8 mouse cellular contexts compared by ENCODE assay signal in the genomic region with DNA sequence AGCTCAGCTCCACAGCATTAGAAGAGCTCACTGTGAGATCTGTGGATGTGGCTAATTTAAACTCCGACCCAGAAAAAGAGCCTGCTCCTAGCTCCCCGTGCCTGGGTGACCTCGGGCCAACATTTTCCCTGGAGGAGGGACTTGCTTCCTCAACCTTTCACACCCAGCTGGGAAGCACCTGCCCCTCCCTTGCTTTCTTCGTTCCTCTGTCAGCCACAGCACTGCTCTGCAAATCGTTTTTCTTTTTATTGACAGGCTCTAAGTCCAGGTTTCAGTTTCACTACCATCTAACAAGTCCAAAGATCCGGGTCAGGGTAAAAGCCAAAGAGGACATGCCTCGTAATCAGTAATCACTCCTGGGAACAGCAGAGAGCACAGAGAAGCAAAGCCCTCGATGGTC.
DNase-seq lines count a peak whose midpoint lies in the region; ATAC-seq and TF ChIP-seq lines count a peak whose summit lies in the region.

No protein-coding gene starts in this region.

- H3K27me3 ChIP-seq in hindbrain, postnatal 0 days (ENCODE audit: insufficient read depth, low read length), result no peaks in the 10 kb centered on the region
- H3K27me3 ChIP-seq in hindbrain, embryonic 16.5 days (replicated peaks; ENCODE audit: control insufficient read depth, insufficient read depth, low read length), result no peaks in the 10 kb centered on the region
- no peaks in the 10 kb centered on the region for H3K27me3 ChIP-seq in kidney, embryonic 15.5 days
- no peaks in the 10 kb centered on the region for H3K27me3 ChIP-seq in neural tube, embryonic 12.5 days (replicated peaks)
- H3K27me3 ChIP-seq in forebrain, embryonic 15.5 days, result no peaks in the 10 kb centered on the region
- no peaks in the 10 kb centered on the region for H3K27me3 ChIP-seq in forebrain, embryonic 11.5 days (ENCODE audit: control insufficient read depth, insufficient read depth, low read length)

- no peak overlapping the region for H3K9ac ChIP-seq in hindbrain, postnatal 0 days (replicated peaks; ENCODE audit: low read length)
- H3K9ac ChIP-seq in hindbrain, embryonic 16.5 days (ENCODE audit: low read depth, low read length), result no peak overlapping the region
- H3K9ac ChIP-seq in kidney, embryonic 15.5 days, result no peak overlapping the region
- no peak overlapping the region for H3K9ac ChIP-seq in neural tube, embryonic 12.5 days
- H3K9ac ChIP-seq in forebrain, embryonic 15.5 days (replicated peaks), result no peak overlapping the region
- no peak overlapping the region for H3K9ac ChIP-seq in forebrain, embryonic 11.5 days (ENCODE audit: low read length)

- no peak for DNase-seq in hindbrain, postnatal 0 days (ENCODE audit: low spot score)
- peak; percentile 49 to 62 for DNase-seq in heart, adult 18-20 months
- no peak for DNase-seq in forebrain, embryonic 11.5 days (ENCODE audit: low spot score)

- TF ChIP-seq CTCF in hindbrain, postnatal 0 days (IDR thresholded peaks at IDR 0.05; ENCODE audit: low read depth), result no peak

- no peak overlapping the region for H3K4me2 ChIP-seq in hindbrain, postnatal 0 days (ENCODE audit: low read depth, low read length)
- no peak overlapping the region for H3K4me2 ChIP-seq in hindbrain, embryonic 16.5 days (ENCODE audit: low read length)
- peak overlapping the region; percentile 24 for H3K4me2 ChIP-seq in kidney, embryonic 15.5 days
- peak overlapping the region; percentile 13; the same call in 1 of the 2 replicates for H3K4me2 ChIP-seq in neural tube, embryonic 12.5 days (replicated peaks)
- H3K4me2 ChIP-seq in forebrain, embryonic 15.5 days (replicated peaks), result no peak overlapping the region
- no peak overlapping the region for H3K4me2 ChIP-seq in forebrain, embryonic 11.5 days (ENCODE audit: low read depth, low read length, severe bottlenecking)

- H3K27ac ChIP-seq in hindbrain, postnatal 0 days, result 0 out of 2 replicates have a peak overlapping the region, but pooled peaks have one; percentile 8
- H3K27ac ChIP-seq in hindbrain, embryonic 16.5 days (ENCODE audit: low read depth, low read length), result no peak overlapping the region
- H3K27ac ChIP-seq in kidney, embryonic 15.5 days, result no peak overlapping the region
- no peak overlapping the region for H3K27ac ChIP-seq in neural tube, embryonic 12.5 days
- no peak overlapping the region for H3K27ac ChIP-seq in forebrain, embryonic 15.5 days (replicated peaks)
- no peak overlapping the region for H3K27ac ChIP-seq in forebrain, embryonic 11.5 days (ENCODE audit: low read depth, low read length)

- H3K36me3 ChIP-seq in hindbrain, postnatal 0 days (ENCODE audit: insufficient read depth, low read length), result no peaks in the 10 kb centered on the region
- H3K36me3 ChIP-seq in hindbrain, embryonic 16.5 days (ENCODE audit: control insufficient read depth, insufficient read depth, low read length), result no peaks in the 10 kb centered on the region
- no peaks in the 10 kb centered on the region for H3K36me3 ChIP-seq in kidney, embryonic 15.5 days
- H3K36me3 ChIP-seq in neural tube, embryonic 12.5 days, result no peaks in the 10 kb centered on the region
- no peaks in the 10 kb centered on the region for H3K36me3 ChIP-seq in forebrain, embryonic 15.5 days
- no peaks in the 10 kb centered on the region for H3K36me3 ChIP-seq in forebrain, embryonic 11.5 days (ENCODE audit: control insufficient read depth, insufficient read depth, low read length)

- H3K4me3 ChIP-seq in hindbrain, postnatal 0 days (ENCODE audit: low read length), result no peak overlapping the region
- H3K4me3 ChIP-seq in hindbrain, embryonic 16.5 days (ENCODE audit: low read length), result no peak overlapping the region
- H3K4me3 ChIP-seq in kidney, embryonic 15.5 days (replicated peaks), result no peak overlapping the region
- no peak overlapping the region for H3K4me3 ChIP-seq in neural tube, embryonic 12.5 days
- H3K4me3 ChIP-seq in forebrain, embryonic 15.5 days, result no peak overlapping the region
- H3K4me3 ChIP-seq in forebrain, embryonic 11.5 days (ENCODE audit: low read depth, low read length), result no peak overlapping the region

- 41% methylated on average over 8 of the region's 8 CpGs for WGBS in hindbrain, postnatal 0 days
- WGBS in hindbrain, embryonic 16.5 days, result 51% methylated on average over 8 of the region's 8 CpGs
- 9% methylated on average over 8 of the region's 8 CpGs for WGBS in kidney, embryonic 15.5 days
- 41% methylated on average over 8 of the region's 8 CpGs for WGBS in neural tube, embryonic 12.5 days
- 70% methylated on average over 8 of the region's 8 CpGs for WGBS in forebrain, embryonic 15.5 days
- WGBS in forebrain, embryonic 11.5 days, result 57% methylated on average over 8 of the region's 8 CpGs

- 0 out of 2 replicates have a peak, but pooled peaks cover 6% of the 10 kb centered on the region for H3K4me1 ChIP-seq in hindbrain, postnatal 0 days (ENCODE audit: insufficient read depth, low read length)
- H3K4me1 ChIP-seq in hindbrain, embryonic 16.5 days (ENCODE audit: control insufficient read depth, insufficient read depth, low read depth, low read length), result peaks cover 4% of the 10 kb centered on the region; the same call in 1 of the 2 replicates
- H3K4me1 ChIP-seq in kidney, embryonic 15.5 days, result peaks cover 19% of the 10 kb centered on the region
- peaks cover 18% of the 10 kb centered on the region for H3K4me1 ChIP-seq in neural tube, embryonic 12.5 days
- H3K4me1 ChIP-seq in forebrain, embryonic 15.5 days, result peaks cover 12% of the 10 kb centered on the region
- H3K4me1 ChIP-seq in forebrain, embryonic 11.5 days (replicated peaks; ENCODE audit: control insufficient read depth, insufficient read depth, low read length), result peaks cover 6% of the 10 kb centered on the region; the same call in 1 of the 2 replicates

- ATAC-seq in hindbrain, postnatal 0 days, result no peak
- no peak for ATAC-seq in hindbrain, embryonic 16.5 days
- ATAC-seq in kidney, embryonic 15.5 days (replicated peaks; ENCODE audit: low FRiP score), result peak; percentile 35; the same call in 1 of the 2 replicates
- no peak for ATAC-seq in neural tube, embryonic 12.5 days (ENCODE audit: low FRiP score, low read depth)
- ATAC-seq in forebrain, embryonic 15.5 days (replicated peaks), result no peak
- no peak for ATAC-seq in erythroblast, adult 5-6 weeks (replicated peaks; ENCODE audit: low FRiP score, poor library complexity, severe bottlenecking)
- no peak for ATAC-seq in forebrain, embryonic 11.5 days (replicated peaks; ENCODE audit: low FRiP score)

- no peaks in the 10 kb centered on the region for H3K9me3 ChIP-seq in hindbrain, postnatal 0 days (ENCODE audit: low read length)
- H3K9me3 ChIP-seq in hindbrain, embryonic 16.5 days (ENCODE audit: control insufficient read depth, low read length), result no peaks in the 10 kb centered on the region
- H3K9me3 ChIP-seq in kidney, embryonic 15.5 days (replicated peaks), result no peaks in the 10 kb centered on the region
- H3K9me3 ChIP-seq in neural tube, embryonic 12.5 days, result no peaks in the 10 kb centered on the region
- H3K9me3 ChIP-seq in forebrain, embryonic 15.5 days, result no peaks in the 10 kb centered on the region
- H3K9me3 ChIP-seq in forebrain, embryonic 11.5 days (ENCODE audit: control insufficient read depth, low read length), result no peaks in the 10 kb centered on the region

Comparison
In these comparisons a context has a peak if more than half of its experiments do, and no peak if none do; other contexts are left out.
1. DNase-seq: peak in heart, adult 18-20 months (2 of 2); none in hindbrain, postnatal 0 days (single experiment) and forebrain, embryonic 11.5 days (single experiment).
2. H3K4me2 ChIP-seq: peak in kidney, embryonic 15.5 days (single experiment) and neural tube, embryonic 12.5 days (single experiment); none in hindbrain, postnatal 0 days (single experiment), hindbrain, embryonic 16.5 days (single experiment), forebrain, embryonic 15.5 days (single experiment) and forebrain, embryonic 11.5 days (single experiment).